Mouse (Mus musculus) embryonic fibroblast, embryonic 13.5 days (primary cell): ENCODE measurements around the gene Ugt1a9.

Experiments used
- CTCF ChIP-seq: IDR thresholded peaks from 2 replicates; pipeline ENCODE4 v1.5.1; 2011; ENCODE audit warnings: mild to moderate bottlenecking, control low read depth, low read length, moderate library complexity, borderline replicate concordance; ENCODE audit not compliant: insufficient read depth
- POLR2A ChIP-seq: IDR thresholded peaks from 2 replicates; pipeline ENCODE4 v1.6.1; 2011; ENCODE audit warnings: low read depth, mild to moderate bottlenecking, control low read depth, low read length, moderate library complexity

- TF ChIP-seq POLR2A (no peak), CTCF (no peak)
Observed at GRCm38 (mm10) chr1:88258881-88259642, 188.5 kb downstream of the Ugt1a9 start.
